Comparison of ENCODE assay signal across 8 mouse cellular contexts in the genomic region with DNA sequence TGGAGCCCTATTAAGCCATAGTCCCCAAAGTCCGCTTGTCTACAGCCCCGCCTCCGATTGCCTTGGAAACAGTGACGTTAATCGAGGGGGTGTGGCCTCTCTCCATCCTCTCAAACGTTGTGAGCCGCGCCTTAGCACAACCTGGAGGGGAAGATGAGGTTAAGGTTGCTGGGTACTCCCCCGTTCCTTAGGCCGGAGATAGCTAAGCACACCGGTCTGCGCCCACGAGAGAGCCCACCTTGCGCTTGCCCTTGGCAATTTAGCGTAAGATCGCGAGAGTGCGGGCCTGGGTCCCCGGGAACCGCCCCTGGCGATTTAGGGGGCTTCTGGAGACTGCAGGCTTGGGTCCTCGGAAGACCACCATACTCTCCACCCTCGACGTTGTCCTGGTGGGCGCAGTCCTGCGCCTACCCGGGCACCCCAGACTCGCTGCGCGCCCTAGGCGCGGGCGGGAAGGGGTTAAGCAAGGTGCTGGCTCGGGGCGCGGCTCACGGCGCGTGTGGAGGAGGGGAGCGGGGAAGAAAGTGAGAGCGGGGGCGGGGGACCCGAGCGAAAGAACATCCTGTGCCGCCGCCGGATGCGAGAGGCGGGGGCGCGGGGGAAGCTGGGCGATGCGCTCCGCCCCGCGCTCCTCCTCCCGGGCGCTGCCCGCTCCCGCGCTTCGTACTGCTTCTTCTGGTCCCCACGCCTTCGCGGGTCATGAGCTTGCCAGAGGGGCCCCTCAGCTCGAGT. TPM values are rescaled to one million over a fixed set of nuclear protein-coding genes. Genes with fewer than 3 reads are reported as not detected.
DNase-seq lines count a peak whose midpoint lies in the region; ATAC-seq lines count a peak whose summit lies in the region.

No protein-coding gene starts in this region.

- H3K27me3 ChIP-seq in midbrain, embryonic 11.5 days (ENCODE audit: control insufficient read depth, insufficient read depth, low read length), result peaks cover 26% of the 10 kb centered on the region

- ATAC-seq in midbrain, embryonic 11.5 days (ENCODE audit: low FRiP score), result peak; percentile 75

- H3K9ac ChIP-seq in midbrain, embryonic 11.5 days (ENCODE audit: low read length), result peak overlapping the region; percentile 72

- peak; percentile 90 for DNase-seq in adrenal gland, adult 8-10 months
- peak; percentile 69 for DNase-seq in embryo, embryonic 11.5 days (ENCODE audit: low read depth, low spot score)
- peak; percentile 100 for DNase-seq in heart, adult 11 months
- peak; percentile 94 for DNase-seq in kidney, adult 11 months
- DNase-seq in left cerebral cortex, postnatal 4 days, result peak; percentile 82
- DNase-seq in midbrain, embryonic 11.5 days (ENCODE audit: low spot score, missing footprints), result peak; percentile 97
- peak; percentile 84 for DNase-seq in right cerebral cortex, postnatal 4 days
- peak; percentile 89 for DNase-seq in yolk sac, embryonic 10.5 days (ENCODE audit: low spot score)

- H3K4me2 ChIP-seq in midbrain, embryonic 11.5 days, result peak overlapping the region; percentile 99

- under 1% methylated on average over 49 of the region's 66 CpGs for WGBS in midbrain, embryonic 11.5 days

- intact Hi-C loops in left cerebral cortex, postnatal 4 days (cut with DNase I), result loop anchor here (10.0 kb wide), 1 partner anchor 288 kb away; the partner anchor contains the start of gene Ppard

- H3K4me1 ChIP-seq in midbrain, embryonic 11.5 days (ENCODE audit: control insufficient read depth, insufficient read depth, low read length), result peaks cover 13% of the 10 kb centered on the region

- no peaks in the 10 kb centered on the region for H3K36me3 ChIP-seq in midbrain, embryonic 11.5 days (ENCODE audit: control insufficient read depth, insufficient read depth, low read length)

- no peaks in the 10 kb centered on the region for H3K9me3 ChIP-seq in midbrain, embryonic 11.5 days (ENCODE audit: control insufficient read depth, low read length)

- peak overlapping the region; percentile 59 for H3K27ac ChIP-seq in midbrain, embryonic 11.5 days (ENCODE audit: low read depth, low read length)

- peak overlapping the region; percentile 68 for H3K4me3 ChIP-seq in midbrain, embryonic 11.5 days (ENCODE audit: low read depth, low read length)

RNA-seq across cellular contexts. Expression of gene Fkbp5, which starts 5.5 kb away (rescaled TPM):
- total RNA-seq in adrenal gland, adult 8-10 months (2022), result 100 to 1,000 TPM in 2 of 4 experiments, 10 to 100 TPM in 2; 77.9 to 150 (median 98.7) TPM
- 10 to 100 TPM; 39.0 to 40.9 TPM for total RNA-seq in left cerebral cortex, postnatal 4 days (2021)
- polyA plus RNA-seq in midbrain, embryonic 11.5 days (2014; fragmentation: Nextera tagmentation; extraction: Ambion mirVana), result 9.8 and 10.9 TPM in 2 replicates

RNA-seq across cellular contexts. Expression of gene Armc12, which starts 7.8 kb away (rescaled TPM):
- not detected for total RNA-seq in adrenal gland, adult 8-10 months (2022)
- total RNA-seq in left cerebral cortex, postnatal 4 days (2021), result not detected
- not detected in 2 replicates for polyA plus RNA-seq in midbrain, embryonic 11.5 days (2014; fragmentation: Nextera tagmentation; extraction: Ambion mirVana)

RNA-seq across cellular contexts. Expression of gene Clpsl2, which starts 26.4 kb away (rescaled TPM):
- total RNA-seq in adrenal gland, adult 8-10 months (2022), result not detected
- not detected for total RNA-seq in left cerebral cortex, postnatal 4 days (2021)
- not detected in 2 replicates for polyA plus RNA-seq in midbrain, embryonic 11.5 days (2014; fragmentation: Nextera tagmentation; extraction: Ambion mirVana)

RNA-seq across cellular contexts. Expression of gene Clps, which starts 37.8 kb away (rescaled TPM):
- total RNA-seq in adrenal gland, adult 8-10 months (2022), result not detected
- not detected for total RNA-seq in left cerebral cortex, postnatal 4 days (2021)
- polyA plus RNA-seq in midbrain, embryonic 11.5 days (2014; fragmentation: Nextera tagmentation; extraction: Ambion mirVana), result not detected in 2 replicates

RNA-seq across cellular contexts. Expression of gene Lhfpl5, which starts 52.7 kb away (rescaled TPM):
- 1 to 10 TPM; 2.6 to 6.7 (median 4.2) TPM for total RNA-seq in adrenal gland, adult 8-10 months (2022)
- 1 to 10 TPM; 7.4 to 8.1 TPM for total RNA-seq in left cerebral cortex, postnatal 4 days (2021)
- 1.4 and 2.0 TPM in 2 replicates for polyA plus RNA-seq in midbrain, embryonic 11.5 days (2014; fragmentation: Nextera tagmentation; extraction: Ambion mirVana)

Comparison
In these comparisons a context has a peak if more than half of its experiments do, and no peak if none do; other contexts are left out.
1. Peak in every context shown above with its lines: DNase-seq, ATAC-seq, H3K4me3 ChIP-seq and H3K27ac ChIP-seq.